Mouse (Mus musculus) spleen, adult 2 months (tissue): Measurements from ENCODE around the gene Grasp.

ENCODE experiments used
- CTCF ChIP-seq: fragments of 200-500 bp; IDR thresholded peaks from 2 replicates; pipeline ENCODE4 v1.5.1; 2011; ENCODE audit warnings: mild to moderate bottlenecking, inconsistent platforms; ENCODE audit not compliant: insufficient read depth, insufficient read length, insufficient replicate concordance; ENCODE audit errors: extremely low read depth
- POLR2A ChIP-seq: fragments of 200-500 bp; IDR thresholded peaks from 2 replicates; pipeline ENCODE4 v1.6.1; 2011; ENCODE audit warnings: low read depth, low read length, inconsistent platforms

GRCm38 (mm10) chr15:101182676-101183075, 41.3 kb upstream of the Grasp start:
- TF ChIP-seq CTCF = no peak
- no peak for TF ChIP-seq POLR2A
